Mouse (Mus musculus) CD4-positive naive resting alpha-beta T cell, adult 76 days (primary cell): ENCODE results near the gene Erf. TPM values are rescaled to one million over a fixed set of nuclear protein-coding genes. Genes with fewer than 3 reads are reported as not detected.

Experiments
- total RNA-seq: library from RNA; stranded (reverse); gene quantifications from one replicate; pipeline ENCODE4 v1.2.4, GENCODE M21; 2023

The Erf gene
- 32.6 TPM for total RNA-seq

GRCm38 (mm10) chr7:25250141-25250972 lies at the start of gene Erf:
Gene Erf (minus strand): TSS chr7:25250761.

GRCm38 (mm10) chr7:25297454-25298325 lies 47.1 kb upstream of the Erf start, which contains the start of gene Pafah1b3:
Gene Pafah1b3 (minus strand): TSS chr7:25297986.

GRCm38 (mm10) chr7:25267301-25267750 lies 16.8 kb upstream of the Erf start, which contains the start of gene Cic:
Gene Cic (plus strand): TSS chr7:25267704.

GRCm38 (mm10) chr7:25237249-25238014 lies 13.1 kb downstream of the Erf start, which contains the start of gene Gsk3a:
Gene Gsk3a (minus strand): TSS chr7:25237851.

GRCm38 (mm10) chr7:25221102-25221883 lies 29.3 kb downstream of the Erf start, which contains the start of gene Zfp526:
Gene Zfp526 (plus strand): TSS chr7:25221425.

GRCm38 (mm10) chr7:25220457-25221101 lies 30.0 kb downstream of the Erf start, which contains the start of gene Dedd2:
Gene Dedd2 (minus strand): TSS chr7:25220615.

Other genes with a start within 250 kb of the Erf start
- 5.9 TPM for gene Atp1a3, start 244.8 kb downstream of the Erf start, total RNA-seq
- gene Grik5, start 178.4 kb downstream of the Erf start, total RNA-seq, result 7.0 TPM
- gene Zfp574, start 178.2 kb downstream of the Erf start, total RNA-seq, result 16.9 TPM
- 17.5 TPM for gene Pou2f2, start 71.0 kb downstream of the Erf start, total RNA-seq
- 112 TPM for gene Dedd2, start 30.1 kb downstream of the Erf start, total RNA-seq
- gene Zfp526, start 29.3 kb downstream of the Erf start, total RNA-seq, result 16.2 TPM
- gene Gsk3a, start 12.9 kb downstream of the Erf start, total RNA-seq, result 80.6 TPM
- 361 TPM for gene Cic, start 16.9 kb upstream of the Erf start, total RNA-seq
- 9.1 TPM for gene Pafah1b3, start 47.2 kb upstream of the Erf start, total RNA-seq
- not detected for gene Prr19, start 50.6 kb upstream of the Erf start, total RNA-seq
- gene Tmem145, start 55.3 kb upstream of the Erf start, total RNA-seq, result not detected
- gene Megf8, start 66.4 kb upstream of the Erf start, total RNA-seq, result 1.2 TPM
- not detected for gene Cnfn, start 119.0 kb upstream of the Erf start, total RNA-seq
- 15.5 TPM for gene Lipe, start 147.9 kb upstream of the Erf start, total RNA-seq
- gene Cxcl17, start 162.1 kb upstream of the Erf start, total RNA-seq, result not detected
- 4.2 TPM for gene Ceacam1, start 226.8 kb upstream of the Erf start, total RNA-seq